Comparison of ENCODE assay signal across 8 mouse cellular contexts in the genomic region with DNA sequence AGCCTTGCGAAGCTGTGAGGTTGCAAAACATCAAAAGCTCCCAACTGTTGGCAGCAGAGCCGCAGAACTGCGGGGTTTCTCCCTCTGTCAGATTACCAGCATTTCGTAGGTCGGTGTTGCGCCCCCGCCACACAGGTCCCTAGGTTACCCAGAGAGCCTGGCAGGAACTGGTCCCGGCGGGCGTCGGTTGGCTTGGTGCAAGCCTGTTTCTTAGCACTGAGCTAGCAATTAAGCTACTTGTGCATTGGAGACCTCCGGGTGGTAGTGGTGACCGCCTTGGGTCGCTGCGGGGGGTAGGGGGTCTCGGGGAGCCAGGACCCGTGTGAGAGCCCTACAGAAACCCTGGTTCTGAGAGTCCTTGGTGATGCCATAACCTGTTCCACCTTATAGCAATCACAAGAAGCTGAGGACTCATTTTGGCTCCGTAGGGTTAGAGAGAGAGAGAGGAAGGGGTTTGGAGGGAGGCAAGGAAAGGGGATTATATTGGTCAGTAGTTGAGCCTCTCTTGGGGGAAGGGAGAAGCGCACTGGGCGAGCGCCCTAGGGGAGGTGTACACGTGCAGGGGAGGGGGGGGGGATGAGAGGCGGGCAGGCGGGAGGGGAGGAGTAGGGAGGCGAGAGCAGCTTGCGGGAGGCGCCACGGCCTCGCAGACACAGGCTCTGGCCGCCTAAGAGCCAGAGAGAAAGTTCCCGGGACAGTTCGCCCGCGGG. TPM values are rescaled to one million over a fixed set of nuclear protein-coding genes. Genes with fewer than 3 reads are reported as not detected.
A peak's percentile ranks its signal among the peaks of the same experiment; 100 is the strongest.
DNase-seq lines count a peak whose midpoint lies in the region; ATAC-seq lines count a peak whose summit lies in the region.

TSS of gene Slc24a4 (plus strand) at position 653 of the 710 bp plus-strand sequence.

- H3K9me3 ChIP-seq in embryonic facial prominence, embryonic 12.5 days, result no peaks in the 10 kb centered on the region
- H3K9me3 ChIP-seq in hindbrain, embryonic 11.5 days (ENCODE audit: control insufficient read depth, low read length), result no peaks in the 10 kb centered on the region
- no peaks in the 10 kb centered on the region for H3K9me3 ChIP-seq in limb, embryonic 10.5 days (replicated peaks)
- H3K9me3 ChIP-seq in midbrain, embryonic 14.5 days (ENCODE audit: control insufficient read depth, low read length), result no peaks in the 10 kb centered on the region

- peak; percentile 10 for DNase-seq in thymus, postnatal 4 days
- no peak for DNase-seq in thymus, postnatal 25 days
- DNase-seq in hindbrain, embryonic 11.5 days (ENCODE audit: low spot score), result peak; percentile 44
- DNase-seq in limb, embryonic 10.5 days (ENCODE audit: low spot score), result peak; percentile 52
- DNase-seq in midbrain, embryonic 14.5 days, result peak; percentile 50
- DNase-seq in urinary bladder, postnatal 4 days (ENCODE audit: low spot score in 2 of 2), result no peak

- peak within 1 kb of the TSS; percentile 53 for H3K4me3 ChIP-seq in embryonic facial prominence, embryonic 12.5 days
- peak within 1 kb of the TSS; percentile 47 for H3K4me3 ChIP-seq in hindbrain, embryonic 11.5 days (ENCODE audit: low read depth, low read length)
- peak within 1 kb of the TSS; percentile 58 for H3K4me3 ChIP-seq in limb, embryonic 10.5 days
- peak within 1 kb of the TSS; percentile 43 for H3K4me3 ChIP-seq in midbrain, embryonic 14.5 days (replicated peaks; ENCODE audit: low read depth, low read length)

- no peak within 1 kb of the TSS for H3K27ac ChIP-seq in embryonic facial prominence, embryonic 12.5 days
- H3K27ac ChIP-seq in hindbrain, embryonic 11.5 days (ENCODE audit: low read depth, low read length), result no peak within 1 kb of the TSS
- H3K27ac ChIP-seq in limb, embryonic 10.5 days, result peak within 1 kb of the TSS; percentile 5; the same call in 1 of the 2 replicates
- 0 out of 2 replicates have a peak within 1 kb of the TSS, but pooled peaks have one; percentile 32 for H3K27ac ChIP-seq in midbrain, embryonic 14.5 days (replicated peaks; ENCODE audit: low read depth, low read length)

- peaks cover 68% of the 10 kb centered on the region for H3K27me3 ChIP-seq in embryonic facial prominence, embryonic 12.5 days
- H3K27me3 ChIP-seq in hindbrain, embryonic 11.5 days (ENCODE audit: control insufficient read depth, insufficient read depth, low read length), result peaks cover 46% of the 10 kb centered on the region
- peaks cover 72% of the 10 kb centered on the region for H3K27me3 ChIP-seq in limb, embryonic 10.5 days (ENCODE audit: low read depth, poor library complexity, severe bottlenecking)
- peaks cover 46% of the 10 kb centered on the region; the same call in 1 of the 2 replicates for H3K27me3 ChIP-seq in midbrain, embryonic 14.5 days (ENCODE audit: control insufficient read depth, insufficient read depth, low read length)

- H3K36me3 ChIP-seq in embryonic facial prominence, embryonic 12.5 days, result no peaks in the 10 kb centered on the region
- H3K36me3 ChIP-seq in hindbrain, embryonic 11.5 days (ENCODE audit: control insufficient read depth, insufficient read depth, low read length), result no peaks in the 10 kb centered on the region
- H3K36me3 ChIP-seq in limb, embryonic 10.5 days, result no peaks in the 10 kb centered on the region
- H3K36me3 ChIP-seq in midbrain, embryonic 14.5 days (ENCODE audit: control insufficient read depth, insufficient read depth, low read length), result no peaks in the 10 kb centered on the region

- peaks cover 16% of the 10 kb centered on the region for H3K4me1 ChIP-seq in embryonic facial prominence, embryonic 12.5 days
- H3K4me1 ChIP-seq in hindbrain, embryonic 11.5 days (replicated peaks; ENCODE audit: control insufficient read depth, insufficient read depth, low read length), result 0 out of 2 replicates have a peak, but pooled peaks cover 4% of the 10 kb centered on the region
- H3K4me1 ChIP-seq in limb, embryonic 10.5 days, result peaks cover 21% of the 10 kb centered on the region
- peaks cover 18% of the 10 kb centered on the region for H3K4me1 ChIP-seq in midbrain, embryonic 14.5 days (ENCODE audit: control insufficient read depth, insufficient read depth, low read length)

- WGBS in embryonic facial prominence, embryonic 12.5 days, result under 1% methylated on average over 25 of the region's 34 CpGs
- whole genome bisulfite sequencing in hindbrain, embryonic 11.5 days, result under 1% methylated on average over 30 of the region's 34 CpGs
- WGBS in limb, embryonic 10.5 days, result under 1% methylated on average over 30 of the region's 34 CpGs
- WGBS in midbrain, embryonic 14.5 days, result under 1% methylated on average over 32 of the region's 34 CpGs

- peak within 1 kb of the TSS; percentile 99 for H3K4me2 ChIP-seq in embryonic facial prominence, embryonic 12.5 days (replicated peaks)
- H3K4me2 ChIP-seq in hindbrain, embryonic 11.5 days (replicated peaks; ENCODE audit: low read depth, low read length), result peak within 1 kb of the TSS; percentile 97
- H3K4me2 ChIP-seq in midbrain, embryonic 14.5 days (ENCODE audit: low read length), result peak within 1 kb of the TSS; percentile 94

- H3K9ac ChIP-seq in embryonic facial prominence, embryonic 12.5 days, result peak within 1 kb of the TSS; percentile 47
- 0 out of 2 replicates have a peak within 1 kb of the TSS, but pooled peaks have one; percentile 27 for H3K9ac ChIP-seq in hindbrain, embryonic 11.5 days (ENCODE audit: low read depth, low read length)
- peak within 1 kb of the TSS; percentile 49 for H3K9ac ChIP-seq in midbrain, embryonic 14.5 days (replicated peaks; ENCODE audit: low read length)

- ATAC-seq in embryonic facial prominence, embryonic 12.5 days (ENCODE audit: insufficient number of reproducible peaks, insufficient read depth, low FRiP score, low TSS enrichment), result peak; percentile 25; the same call in 1 of the 2 replicates
- ATAC-seq in hindbrain, embryonic 11.5 days (ENCODE audit: low FRiP score), result peak; percentile 66
- peak; percentile 18; the same call in 1 of the 2 replicates for ATAC-seq in midbrain, embryonic 14.5 days (ENCODE audit: low FRiP score, low TSS enrichment)
- ATAC-seq in CD4-positive, CD25-positive, alpha-beta regulatory T cell, adult 4 months, result no peak

RNA-seq across cellular contexts. Expression of gene Slc24a4, which starts in this region (rescaled TPM):
- polyA plus RNA-seq in embryonic facial prominence, embryonic 12.5 days (2016; fragmentation: Nextera tagmentation; extraction: Ambion mirVana), result 0.52 and 0.75 TPM in 2 replicates
- polyA plus RNA-seq in hindbrain, embryonic 11.5 days (2014; fragmentation: Nextera tagmentation; extraction: Ambion mirVana), result 0.24 and 0.54 TPM in 2 replicates
- not detected in 2 replicates for polyA plus RNA-seq in limb, embryonic 10.5 days (2016; fragmentation: Nextera tagmentation; extraction: Ambion mirVana)
- polyA plus RNA-seq in midbrain, embryonic 14.5 days (2014; fragmentation: Nextera tagmentation; extraction: Ambion mirVana), result 0.89 and 1.2 TPM in 2 replicates
- not detected for polyA plus RNA-seq in CD4-positive, CD25-positive, alpha-beta regulatory T cell, adult 4 months (2017; shearing (Covaris generic))

Comparison
In these comparisons a context has a peak if more than half of its experiments do, and no peak if none do; other contexts are left out.
1. DNase-seq: peak in thymus, postnatal 4 days (single experiment) and midbrain, embryonic 14.5 days (single experiment); none in thymus, postnatal 25 days (single experiment) and urinary bladder, postnatal 4 days (0 of 2).
2. Peak in ATAC-seq, H3K4me3 ChIP-seq, H3K9ac ChIP-seq and H3K4me2 ChIP-seq in embryonic facial prominence, embryonic 12.5 days; RNA of the gene not detected or under 1 TPM.
3. Peak in DNase-seq, ATAC-seq, H3K4me3 ChIP-seq, H3K9ac ChIP-seq and H3K4me2 ChIP-seq in hindbrain, embryonic 11.5 days; RNA of the gene not detected or under 1 TPM.
4. Peak in DNase-seq, H3K4me3 ChIP-seq and H3K27ac ChIP-seq in limb, embryonic 10.5 days; RNA of the gene not detected or under 1 TPM.
5. Peak in every context shown above with its lines, with median percentiles within 50 percentile points of each other: H3K4me2 ChIP-seq, H3K4me3 ChIP-seq and H3K9ac ChIP-seq.